Mouse (Mus musculus): Measurements from ENCODE around the gene Aars2. TPM values are rescaled to one million over a fixed set of nuclear protein-coding genes. Genes with fewer than 3 reads are reported as not detected.

Aars2 gene
- polyA plus RNA-seq, 2 experiments: 3.3 to 4.6 TPM

DNA sequence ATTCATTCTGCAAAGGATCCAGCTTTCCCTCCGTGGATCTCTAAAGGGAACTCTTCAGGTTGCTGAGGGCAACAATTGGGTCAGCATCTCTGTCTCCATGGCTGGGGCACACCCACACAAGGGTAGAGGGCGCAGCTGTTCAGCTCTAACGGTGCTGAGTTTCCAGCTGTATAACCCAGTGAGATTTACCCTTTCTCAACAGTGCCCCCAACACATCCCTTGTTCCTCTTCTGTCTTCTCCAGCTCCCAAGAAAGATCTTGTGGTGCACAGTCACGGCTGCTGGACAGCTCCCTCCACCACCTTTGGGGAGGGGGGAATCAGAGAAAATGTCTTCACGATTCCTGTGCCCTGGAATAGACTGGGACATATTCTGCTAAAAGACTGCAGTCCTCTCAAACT, 19.4 kb upstream of the Aars2 start:
- Histone ChIP-seq H3K27ac (no peak overlapping the region), H3K4me3 (ENCODE audit: insufficient read depth in 1 of 2, low read depth in 2 of 2, low read length in 2 of 2) (no peak overlapping the region), H3K36me3 (replicated peaks; ENCODE audit: control insufficient read depth, insufficient read depth, low read depth) (no peaks in the 10 kb centered on the region), H3K9ac (replicated peaks) (no peak overlapping the region), H3K4me1 (replicated peaks; ENCODE audit: control insufficient read depth in 2 of 2, insufficient read depth in 2 of 2, low read length in 1 of 2) (no peaks in the 10 kb centered on the region), H3K27me3 (ENCODE audit: control insufficient read depth, insufficient read depth, low read length) (no peaks in the 10 kb centered on the region), H3K9me3 (ENCODE audit: control insufficient read depth, low read length) (no peaks in the 10 kb centered on the region), H3K4me2 (ENCODE audit: low read depth) (no peak overlapping the region)
- ATAC-seq (ENCODE audit: insufficient read depth) (no peak), DNase-seq (ENCODE audit: low read depth in 3 of 3, low spot score in 3 of 3) (no peak)
- TF ChIP-seq CTCF (IDR thresholded peaks at IDR 0.05; ENCODE audit: low read depth) (no peak), EP300 (IDR thresholded peaks at IDR 0.05; ENCODE audit: low read depth) (no peak)
- WGBS (ENCODE audit: insufficient replicate concordance): 9% methylated on average over 5 of the region's 5 CpGs

DNA sequence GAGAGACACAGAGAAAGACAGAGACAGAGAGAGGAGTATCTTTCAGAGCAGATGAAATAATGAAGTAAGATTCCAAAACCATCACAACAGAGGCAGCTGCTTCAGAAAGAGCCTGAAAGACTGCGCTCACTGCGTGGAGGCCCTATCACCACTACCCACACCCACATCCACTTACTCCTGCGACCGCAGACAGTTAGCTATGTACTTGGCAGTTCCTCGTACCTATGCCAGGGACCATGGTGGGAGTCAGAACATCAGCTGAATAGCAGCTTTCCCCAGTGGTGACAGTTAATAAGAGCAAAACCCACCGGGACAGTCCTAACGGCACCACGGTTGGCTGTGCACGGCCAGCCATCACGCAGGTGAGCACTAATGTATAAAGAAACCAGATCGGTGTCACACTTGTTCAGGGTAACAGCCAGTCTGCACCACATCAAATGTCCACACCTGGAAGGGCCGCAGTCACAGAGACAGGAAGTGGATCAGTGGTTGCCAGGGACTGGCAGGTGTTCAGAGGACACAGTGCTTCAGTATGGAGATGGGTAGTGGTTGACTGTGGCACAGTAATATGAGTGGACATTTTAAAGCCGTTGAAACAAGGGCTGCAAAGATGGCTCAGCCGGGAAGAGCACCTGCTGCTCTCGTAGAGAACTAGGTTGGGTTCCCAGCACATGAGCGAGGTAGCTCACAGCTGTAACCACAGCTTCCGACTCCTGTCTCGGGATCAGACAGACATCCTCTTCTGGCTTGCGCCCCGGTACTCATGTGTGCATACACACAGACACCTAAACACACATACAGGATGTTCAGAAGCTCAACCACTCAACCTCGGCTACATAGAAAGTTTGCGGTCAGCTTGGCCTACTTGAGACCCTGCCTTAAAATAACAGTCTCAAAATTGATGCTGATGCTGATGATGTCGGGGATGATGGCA, 18.1 kb upstream of the Aars2 start:
- no peak overlapping the region for H3K27ac ChIP-seq
- no peaks in the 10 kb centered on the region for H3K36me3 ChIP-seq (replicated peaks; ENCODE audit: control insufficient read depth, insufficient read depth, low read depth)
- WGBS (ENCODE audit: insufficient replicate concordance): 62% methylated on average over 23 of the region's 23 CpGs
- no peak for ATAC-seq (ENCODE audit: insufficient read depth)
- no peaks in the 10 kb centered on the region for H3K4me1 ChIP-seq (replicated peaks; ENCODE audit: control insufficient read depth in 2 of 2, insufficient read depth in 2 of 2, low read length in 1 of 2)
- no peak overlapping the region for H3K4me3 ChIP-seq (ENCODE audit: insufficient read depth in 1 of 2, low read depth in 2 of 2, low read length in 2 of 2)
- H3K4me2 ChIP-seq (ENCODE audit: low read depth): no peak overlapping the region
- no peak for DNase-seq (ENCODE audit: low read depth in 3 of 3, low spot score in 3 of 3)
- no peak overlapping the region for H3K9ac ChIP-seq (replicated peaks)
- no peaks in the 10 kb centered on the region for H3K27me3 ChIP-seq (ENCODE audit: control insufficient read depth, insufficient read depth, low read length)
- no peak for TF ChIP-seq CTCF (IDR thresholded peaks at IDR 0.05; ENCODE audit: low read depth)
- TF ChIP-seq EP300 (IDR thresholded peaks at IDR 0.05; ENCODE audit: low read depth): no peak
- H3K9me3 ChIP-seq (ENCODE audit: control insufficient read depth, low read length): no peaks in the 10 kb centered on the region

DNA sequence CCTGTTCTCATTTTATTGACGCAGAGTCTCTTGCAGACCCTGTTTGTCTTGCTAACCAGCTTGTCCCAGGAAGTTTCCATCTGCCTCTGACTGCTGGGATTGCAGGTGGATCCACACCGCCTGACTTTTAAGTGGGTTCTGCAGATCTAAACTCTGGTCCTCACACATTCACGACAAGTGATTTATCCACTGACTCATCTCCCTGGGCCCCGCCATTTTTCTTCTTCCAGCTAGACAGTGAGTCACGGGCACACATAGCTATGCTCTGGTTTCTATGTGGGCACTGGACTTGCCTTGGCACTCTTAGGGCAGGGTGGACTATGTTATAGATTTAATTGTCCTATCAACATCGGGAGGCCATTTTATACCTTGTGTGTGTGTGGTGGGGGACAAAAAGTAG, 16.9 kb upstream of the Aars2 start:
- no peak overlapping the region for H3K4me2 ChIP-seq (ENCODE audit: low read depth)
- ATAC-seq (ENCODE audit: insufficient read depth) (no peak), DNase-seq (ENCODE audit: low read depth in 3 of 3, low spot score in 3 of 3) (no peak)
- no peak for TF ChIP-seq EP300 (IDR thresholded peaks at IDR 0.05; ENCODE audit: low read depth)
- TF ChIP-seq CTCF (IDR thresholded peaks at IDR 0.05; ENCODE audit: low read depth): no peak
- no peak overlapping the region for H3K9ac ChIP-seq (replicated peaks)
- H3K27ac ChIP-seq: no peak overlapping the region
- WGBS (ENCODE audit: insufficient replicate concordance): 66% methylated on average over 6 of the region's 6 CpGs
- H3K4me1 ChIP-seq (replicated peaks; ENCODE audit: control insufficient read depth in 2 of 2, insufficient read depth in 2 of 2, low read length in 1 of 2): no peaks in the 10 kb centered on the region
- H3K9me3 ChIP-seq (ENCODE audit: control insufficient read depth, low read length): no peaks in the 10 kb centered on the region
- no peaks in the 10 kb centered on the region for H3K36me3 ChIP-seq (replicated peaks; ENCODE audit: control insufficient read depth, insufficient read depth, low read depth)
- H3K27me3 ChIP-seq (ENCODE audit: control insufficient read depth, insufficient read depth, low read length): no peaks in the 10 kb centered on the region
- H3K4me3 ChIP-seq (ENCODE audit: insufficient read depth in 1 of 2, low read depth in 2 of 2, low read length in 2 of 2): no peak overlapping the region

DNA sequence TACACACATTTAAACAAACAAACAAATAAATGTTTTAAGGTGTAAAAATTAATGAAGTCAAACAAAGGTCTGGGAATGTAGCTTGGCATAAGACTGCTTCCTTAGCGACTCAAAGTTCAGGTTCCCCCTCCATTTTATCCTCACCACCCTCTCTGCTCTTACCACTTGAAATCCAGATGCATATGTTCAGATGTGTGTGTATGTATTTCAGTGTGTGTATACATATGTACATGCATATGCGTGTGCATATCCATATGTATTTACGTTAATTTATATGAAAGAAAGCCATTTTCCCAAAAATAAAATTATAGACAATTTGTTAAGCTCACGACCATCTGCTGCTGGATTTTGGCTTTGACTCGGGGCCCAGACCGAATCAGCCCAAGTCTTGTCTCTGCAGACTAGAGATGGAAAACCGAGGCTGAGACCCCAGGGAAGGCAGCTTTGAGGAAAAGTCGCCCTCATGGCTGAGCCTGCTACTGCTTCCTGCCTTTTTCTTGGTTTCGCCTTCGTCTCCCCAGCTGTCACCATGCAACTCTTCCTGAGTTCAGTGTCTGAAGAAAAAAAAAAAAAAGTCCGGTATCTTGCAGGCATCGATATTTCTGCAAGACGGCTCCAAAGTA, 16.0 kb upstream of the Aars2 start:
- no peak overlapping the region for H3K9ac ChIP-seq (replicated peaks)
- no peak overlapping the region for H3K27ac ChIP-seq
- H3K36me3 ChIP-seq (replicated peaks; ENCODE audit: control insufficient read depth, insufficient read depth, low read depth): no peaks in the 10 kb centered on the region
- no peak overlapping the region for H3K4me3 ChIP-seq (ENCODE audit: insufficient read depth in 1 of 2, low read depth in 2 of 2, low read length in 2 of 2)
- no peak for ATAC-seq (ENCODE audit: insufficient read depth)
- TF ChIP-seq CTCF (IDR thresholded peaks at IDR 0.05; ENCODE audit: low read depth) (no peak), EP300 (IDR thresholded peaks at IDR 0.05; ENCODE audit: low read depth) (no peak)
- H3K4me2 ChIP-seq (ENCODE audit: low read depth): no peak overlapping the region
- H3K9me3 ChIP-seq (ENCODE audit: control insufficient read depth, low read length): no peaks in the 10 kb centered on the region
- no peaks in the 10 kb centered on the region for H3K4me1 ChIP-seq (replicated peaks; ENCODE audit: control insufficient read depth in 2 of 2, insufficient read depth in 2 of 2, low read length in 1 of 2)
- DNase-seq (ENCODE audit: low read depth in 3 of 3, low spot score in 3 of 3): no peak
- H3K27me3 ChIP-seq (ENCODE audit: control insufficient read depth, insufficient read depth, low read length): no peaks in the 10 kb centered on the region
- WGBS (ENCODE audit: insufficient replicate concordance): 53% methylated on average over 13 of the region's 13 CpGs

DNA sequence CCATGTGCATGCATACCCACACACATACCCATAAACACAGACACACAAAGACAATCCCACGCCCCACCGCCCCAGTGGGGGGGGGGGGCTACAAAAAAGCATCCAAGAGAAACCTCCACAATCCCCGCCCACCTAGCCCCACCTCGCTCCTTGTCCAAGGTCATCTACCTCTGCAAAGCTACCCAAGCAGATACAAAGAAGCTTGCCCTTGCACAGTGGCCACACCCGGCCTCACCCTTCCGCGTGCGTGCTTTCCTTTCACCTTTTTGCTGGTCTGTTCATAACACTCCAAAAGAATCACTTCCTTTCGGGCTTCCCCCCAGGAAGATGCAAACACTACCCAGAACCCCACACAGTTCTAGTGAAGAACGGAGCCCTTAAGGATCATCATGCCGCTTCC, 11.2 kb upstream of the Aars2 start:
- 62% methylated on average over 11 of the region's 11 CpGs for WGBS (ENCODE audit: insufficient replicate concordance)
- no peaks in the 10 kb centered on the region for H3K4me1 ChIP-seq (replicated peaks; ENCODE audit: control insufficient read depth in 2 of 2, insufficient read depth in 2 of 2, low read length in 1 of 2)
- DNase-seq (ENCODE audit: low read depth in 3 of 3, low spot score in 3 of 3): no peak
- H3K9ac ChIP-seq (replicated peaks): no peak overlapping the region
- H3K27ac ChIP-seq: no peak overlapping the region
- H3K36me3 ChIP-seq (replicated peaks; ENCODE audit: control insufficient read depth, insufficient read depth, low read depth): no peaks in the 10 kb centered on the region
- no peak for TF ChIP-seq EP300 (IDR thresholded peaks at IDR 0.05; ENCODE audit: low read depth)
- no peak for TF ChIP-seq CTCF (IDR thresholded peaks at IDR 0.05; ENCODE audit: low read depth)
- ATAC-seq (ENCODE audit: insufficient read depth): no peak
- H3K27me3 ChIP-seq (ENCODE audit: control insufficient read depth, insufficient read depth, low read length): no peaks in the 10 kb centered on the region
- no peak overlapping the region for H3K4me3 ChIP-seq (ENCODE audit: insufficient read depth in 1 of 2, low read depth in 2 of 2, low read length in 2 of 2)
- no peak overlapping the region for H3K4me2 ChIP-seq (ENCODE audit: low read depth)
- H3K9me3 ChIP-seq (ENCODE audit: control insufficient read depth, low read length): no peaks in the 10 kb centered on the region
